Mouse (Mus musculus) cortical plate, adult 2 months (tissue): ENCODE measurements around the gene Adtrp.

ENCODE experiments used
- CTCF ChIP-seq: fragments of 200-500 bp; IDR thresholded peaks from 2 replicates; pipeline ENCODE4 v1.5.1; 2011; ENCODE audit warnings: mild to moderate bottlenecking, control low read depth, low read length; ENCODE audit not compliant: insufficient read depth; ENCODE audit errors: extremely low read depth
- POLR2A ChIP-seq: fragments of 200-500 bp; IDR thresholded peaks from 2 replicates; pipeline ENCODE4 v1.6.1; 2011; ENCODE audit warnings: mild to moderate bottlenecking, low read length, control low read depth; ENCODE audit not compliant: insufficient read depth; ENCODE audit errors: extremely low read depth

- TF ChIP-seq CTCF (no peak), POLR2A (no peak)
These were observed 117.8 kb downstream of the Adtrp start for GRCm38 (mm10) chr13:41729660-41730059.
